Comparison of ENCODE assay signal across 19 mouse cellular contexts in genomic region chr7:115062817-115063216, GRCm38 (mm10).
"Had no signal": no experiment of that assay in that cellular context is flagged by ENCODE, and none has a peak within 500 bp of the region (broad histone marks: within the 10 kb centered on the region; RNA-seq: fewer than 3 reads in every experiment).

No protein-coding gene starts in this region.

- H3K27me3 ChIP-seq: liver, embryonic 15.5 days had no signal

- H3K9ac ChIP-seq: liver, embryonic 15.5 days; liver, postnatal 0 days; lung, embryonic 14.5 days; midbrain, embryonic 12.5 days; neural tube, embryonic 13.5 days; neural tube, embryonic 15.5 days had no signal

- H3K4me3 ChIP-seq: liver, embryonic 15.5 days; midbrain, embryonic 10.5 days; midbrain, embryonic 12.5 days; myocyte; neural tube, embryonic 13.5 days; neural tube, embryonic 15.5 days had no signal

- DNase-seq: liver, postnatal 0 days; lung, embryonic 14.5 days; lung, postnatal 10 days; lung, postnatal 4 days; midbrain, embryonic 14.5 days; retina, postnatal 1 day; right cerebral cortex, adult 18-20 months; right cerebral cortex, postnatal 25 days; right cerebral cortex, postnatal 4 days; spleen, adult 18-20 months; thymus, adult 18-20 months; thymus, postnatal 36 days had no signal

- H3K36me3 ChIP-seq: liver, embryonic 15.5 days; midbrain, embryonic 10.5 days; midbrain, embryonic 12.5 days; neural tube, embryonic 13.5 days; neural tube, embryonic 15.5 days had no signal

- ATAC-seq: liver, postnatal 0 days; midbrain, embryonic 16.5 days had no signal

- H3K27ac ChIP-seq: liver, embryonic 15.5 days; midbrain, embryonic 10.5 days; midbrain, embryonic 12.5 days; neural tube, embryonic 13.5 days; neural tube, embryonic 15.5 days had no signal

- H3K4me2 ChIP-seq: liver, embryonic 15.5 days; lung, embryonic 14.5 days; midbrain, embryonic 12.5 days; neural tube, embryonic 13.5 days; neural tube, embryonic 15.5 days had no signal

- H3K4me1 ChIP-seq: liver, embryonic 15.5 days had no signal

- H3K9me3 ChIP-seq: liver, embryonic 15.5 days; midbrain, embryonic 10.5 days; midbrain, embryonic 12.5 days; neural tube, embryonic 13.5 days; neural tube, embryonic 15.5 days had no signal
